Mouse (Mus musculus): ENCODE measurements around the gene Igfbp2. TPM values are rescaled to one million over a fixed set of nuclear protein-coding genes. Genes with fewer than 3 reads are reported as not detected.

Gene Igfbp2
- 1 to 10 TPM; 2.5 to 3.1 TPM for total RNA-seq (2021)
- long read RNA-seq, experiment 1, partial matches to known transcripts = 0 of 3 reads
- long read RNA-seq, experiment 1, other reads (novel, unspliced or antisense) = 1 of 3 reads
- long read RNA-seq, experiment 2, partial matches to known transcripts = 0 of 2 reads
- long read RNA-seq, experiment 2, other reads (novel, unspliced or antisense) = 0 of 2 reads

DNA sequence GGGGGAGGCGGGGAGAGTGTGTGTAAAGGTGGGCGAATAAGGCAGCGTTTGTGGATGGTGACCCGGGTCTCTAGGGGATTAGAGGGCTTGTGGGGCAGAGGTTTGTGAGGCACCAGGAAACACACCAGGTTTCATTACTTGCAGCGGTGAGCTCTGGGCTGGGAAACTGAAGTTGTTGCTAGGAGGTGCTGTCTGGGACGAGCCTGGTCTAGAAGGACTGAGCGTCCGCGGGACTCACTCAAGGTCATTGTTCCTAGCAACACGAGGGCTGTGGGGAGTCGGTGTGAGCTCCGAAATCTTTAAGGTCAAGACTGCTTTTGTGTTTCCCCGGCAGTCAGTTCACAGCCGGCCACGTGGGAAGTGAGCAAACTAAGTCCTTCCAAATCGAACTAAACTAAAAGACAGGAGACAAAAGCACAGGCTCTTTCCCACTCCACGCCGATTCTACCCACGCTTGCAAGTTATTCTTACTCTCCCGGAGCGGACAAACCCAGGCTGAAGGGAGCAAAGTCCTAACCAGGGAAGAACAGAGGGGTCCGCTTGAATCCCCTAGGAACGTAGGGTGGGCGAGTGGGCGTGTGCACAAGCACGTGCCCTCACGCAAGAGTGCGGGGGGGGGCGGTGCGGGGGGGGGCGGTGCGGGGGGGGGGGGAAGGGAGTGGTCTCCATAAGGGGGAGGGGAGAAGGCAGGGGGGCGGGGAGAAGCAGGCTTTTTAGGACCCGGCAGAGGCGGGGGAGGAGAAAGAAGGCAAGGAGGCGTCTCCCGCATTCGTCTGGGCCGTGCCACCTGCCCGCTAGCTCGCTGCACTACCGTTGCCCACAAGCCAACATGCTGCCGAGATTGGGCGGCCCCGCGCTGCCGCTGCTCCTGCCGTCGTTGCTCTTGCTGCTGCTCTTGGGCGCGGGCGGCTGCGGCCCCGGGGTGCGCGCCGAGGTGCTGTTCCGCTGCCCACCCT is at the start of gene Igfbp2:
Igfbp2 (plus strand) TSS at position 753 of the 956 bp plus-strand sequence.
- intact Hi-C loops (cut with DNase I; ENCODE audit: low total_unique reads) = no loop called here
- no peak for DNase-seq

DNA sequence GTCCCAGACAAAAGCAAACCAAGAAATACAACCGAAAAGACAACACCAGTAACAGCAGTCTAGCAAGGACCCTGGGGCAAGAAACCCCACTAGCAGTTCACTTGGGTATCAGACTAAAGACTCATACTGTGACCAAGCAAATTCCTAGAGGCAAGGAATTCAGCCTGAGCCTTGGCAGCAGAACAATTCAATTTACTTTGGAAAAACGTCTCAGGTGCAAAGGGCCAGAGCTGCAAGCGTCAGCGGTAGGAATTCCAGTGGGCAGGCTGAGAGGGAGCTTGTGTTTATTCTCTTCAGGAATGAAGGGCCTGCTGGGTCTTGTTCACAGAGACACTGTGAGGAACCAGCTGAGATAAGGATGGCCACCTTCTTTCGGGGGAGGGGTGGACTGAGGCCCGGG is 45.5 kb upstream of the Igfbp2 start:
- no peak for DNase-seq
- intact Hi-C loops (cut with DNase I; ENCODE audit: low total_unique reads) = no loop called here

DNA sequence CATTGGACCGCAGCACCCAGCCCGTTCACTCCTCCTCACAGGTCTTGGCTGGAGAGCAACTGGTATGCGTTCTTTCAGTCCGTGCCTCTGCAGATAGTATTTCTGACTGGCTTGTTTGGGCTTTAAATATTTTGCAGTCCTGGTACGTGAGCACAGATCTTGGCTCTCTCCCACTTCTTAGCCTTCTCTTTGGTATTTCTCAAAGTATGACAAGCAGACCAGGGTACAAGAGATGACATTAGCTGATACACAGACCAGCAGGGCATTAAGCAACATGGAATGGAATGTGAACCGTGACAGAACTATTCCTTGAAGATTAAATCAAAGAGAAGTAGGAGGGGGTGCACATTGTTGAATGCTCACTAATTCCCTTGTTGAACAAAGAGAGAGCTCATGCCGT is 43.6 kb upstream of the Igfbp2 start:
- DNase-seq = no peak
- intact Hi-C loops (cut with DNase I; ENCODE audit: low total_unique reads) = no loop called here

DNA sequence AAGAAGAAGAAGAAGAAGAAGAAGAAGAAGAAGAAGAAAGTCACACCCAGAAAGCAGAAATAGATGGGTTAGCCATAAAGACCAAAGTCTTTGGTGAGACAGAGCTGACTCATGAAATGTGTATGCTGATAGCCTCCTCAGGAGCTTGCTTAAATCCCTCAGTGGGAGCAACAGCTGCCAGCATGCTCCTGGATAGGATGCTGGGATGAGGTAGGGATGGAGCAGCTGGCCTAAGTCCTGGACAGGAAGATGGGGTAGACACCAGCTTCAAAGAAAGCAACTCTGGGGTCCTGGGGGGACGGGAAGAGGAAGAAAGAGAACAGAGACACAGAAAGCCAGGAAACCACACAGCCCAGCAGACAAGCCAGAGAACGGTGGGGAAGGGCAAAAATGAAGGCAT is 41.0 kb upstream of the Igfbp2 start:
- intact Hi-C loops (cut with DNase I; ENCODE audit: low total_unique reads) = no loop called here
- no peak for DNase-seq

DNA sequence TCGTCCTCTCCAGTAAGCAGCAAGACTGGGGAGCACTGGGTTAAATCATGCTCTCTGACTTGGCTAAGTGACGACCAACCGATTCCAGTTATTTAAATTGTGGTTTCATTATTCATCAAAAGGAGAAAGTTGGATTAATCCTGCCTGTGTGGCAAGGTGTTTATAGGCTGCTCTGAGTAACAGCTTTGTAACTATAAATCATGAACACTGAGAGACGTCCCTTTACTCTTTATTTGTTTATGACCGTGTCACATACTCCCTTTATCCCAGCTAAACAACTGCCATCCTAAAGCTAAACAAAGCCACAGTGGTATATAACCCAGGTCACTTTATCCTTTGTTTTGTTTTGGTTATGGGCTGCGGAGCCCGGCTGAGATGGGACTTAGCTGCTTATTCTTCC is 40.3 kb upstream of the Igfbp2 start:
- no peak for DNase-seq
- intact Hi-C loops (cut with DNase I; ENCODE audit: low total_unique reads) = no loop called here

DNA sequence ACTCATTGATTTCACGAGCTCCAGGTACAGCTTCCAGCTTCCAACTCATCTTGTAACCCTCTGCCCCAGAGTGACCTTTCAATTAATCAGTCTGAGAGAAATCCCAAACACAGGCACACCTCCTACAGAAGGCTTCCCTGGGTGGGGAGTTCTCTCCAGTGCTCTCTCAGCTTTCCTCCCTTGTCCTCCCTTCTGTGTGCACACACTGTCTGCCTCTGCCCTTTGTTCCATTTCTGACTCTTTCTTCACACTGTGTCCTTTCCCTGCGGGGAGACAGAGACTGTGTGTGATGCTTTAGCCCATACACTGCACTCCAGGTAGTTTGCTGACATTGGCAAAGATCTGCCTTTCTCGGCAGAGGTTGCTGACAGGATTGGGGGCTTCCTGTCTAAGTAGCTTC is 33.6 kb upstream of the Igfbp2 start:
- no peak for DNase-seq
- intact Hi-C loops (cut with DNase I; ENCODE audit: low total_unique reads) = no loop called here

DNA sequence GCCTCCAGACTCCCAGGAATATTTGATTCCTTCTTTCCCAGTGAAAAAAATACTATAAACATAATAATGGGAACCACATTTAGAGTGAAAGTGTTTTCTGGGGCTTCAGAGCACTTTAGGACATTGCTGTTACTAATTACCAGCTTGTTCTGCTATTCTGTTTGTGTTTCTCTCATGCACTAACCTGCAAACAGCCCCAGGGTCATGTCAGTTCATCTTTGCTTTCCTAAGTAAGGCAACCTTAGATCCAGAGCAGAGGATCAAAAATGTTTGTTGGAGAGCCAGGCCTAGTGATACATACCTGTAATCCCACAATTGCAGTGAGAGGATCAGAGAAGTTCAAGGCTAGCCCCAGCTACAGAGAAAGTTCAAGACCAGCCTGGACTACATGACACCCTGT is 32.6 kb upstream of the Igfbp2 start:
- DNase-seq = no peak
- intact Hi-C loops (cut with DNase I; ENCODE audit: low total_unique reads) = no loop called here

DNA sequence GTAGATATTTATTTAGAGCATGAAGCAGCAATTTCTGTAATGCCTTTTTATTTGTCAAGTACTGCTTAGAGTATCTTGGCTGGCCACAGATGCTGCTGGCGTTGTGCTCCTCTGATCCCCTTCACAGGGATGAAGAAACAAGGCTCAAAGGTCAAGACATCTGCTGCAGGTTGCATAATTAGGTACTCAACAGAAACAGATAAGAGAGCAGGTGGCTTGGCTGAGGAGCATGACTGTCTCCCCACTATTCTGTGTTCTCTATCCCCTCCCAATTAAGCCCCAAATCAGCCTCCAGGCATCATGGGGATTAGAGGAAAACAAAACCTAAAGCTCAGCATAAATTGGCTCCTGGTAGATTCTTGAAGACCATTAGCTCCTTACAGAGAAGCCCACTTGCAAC is 32.0 kb upstream of the Igfbp2 start:
- intact Hi-C loops (cut with DNase I; ENCODE audit: low total_unique reads) = no loop called here
- DNase-seq = no peak

DNA sequence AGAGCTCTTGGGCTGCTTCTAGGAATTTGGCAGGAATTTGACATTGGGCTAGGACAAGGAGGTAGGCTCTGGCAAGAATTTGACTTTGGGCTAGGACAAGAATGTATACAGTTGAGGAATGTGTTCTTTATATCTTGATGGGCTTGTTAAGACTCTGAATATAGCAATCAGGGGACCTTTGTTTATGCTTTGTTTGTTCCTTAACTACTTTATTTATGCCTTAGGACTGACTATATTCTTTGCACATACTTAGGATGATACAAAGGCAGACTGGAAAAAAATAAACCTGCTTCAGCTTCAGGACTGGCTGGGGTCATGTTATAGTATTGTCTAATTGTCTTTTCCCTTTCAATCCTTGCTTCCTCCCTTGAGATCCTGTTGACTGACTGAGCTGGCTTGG is 31.1 kb upstream of the Igfbp2 start:
- intact Hi-C loops (cut with DNase I; ENCODE audit: low total_unique reads) = no loop called here
- DNase-seq = no peak

DNA sequence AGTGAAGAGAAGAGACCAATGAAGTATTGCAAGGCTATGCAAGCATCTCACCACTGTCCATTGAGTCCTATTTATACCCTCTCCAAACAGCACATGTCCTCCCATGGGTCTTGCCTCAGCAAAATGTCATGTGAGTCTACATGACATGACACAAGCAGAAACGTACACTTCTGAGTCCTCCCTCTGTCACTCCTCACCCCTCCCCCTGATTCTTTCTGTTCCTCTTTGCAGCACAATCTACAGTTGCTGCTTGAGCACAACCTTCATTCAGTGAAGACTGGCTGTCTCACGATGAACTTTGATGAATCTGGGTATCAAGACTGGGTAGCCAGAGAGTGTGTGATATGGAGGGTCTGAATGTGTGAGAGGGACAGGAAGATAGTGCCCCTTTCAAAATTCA is 28.2 kb upstream of the Igfbp2 start:
- intact Hi-C loops (cut with DNase I; ENCODE audit: low total_unique reads) = no loop called here
- DNase-seq = no peak

DNA sequence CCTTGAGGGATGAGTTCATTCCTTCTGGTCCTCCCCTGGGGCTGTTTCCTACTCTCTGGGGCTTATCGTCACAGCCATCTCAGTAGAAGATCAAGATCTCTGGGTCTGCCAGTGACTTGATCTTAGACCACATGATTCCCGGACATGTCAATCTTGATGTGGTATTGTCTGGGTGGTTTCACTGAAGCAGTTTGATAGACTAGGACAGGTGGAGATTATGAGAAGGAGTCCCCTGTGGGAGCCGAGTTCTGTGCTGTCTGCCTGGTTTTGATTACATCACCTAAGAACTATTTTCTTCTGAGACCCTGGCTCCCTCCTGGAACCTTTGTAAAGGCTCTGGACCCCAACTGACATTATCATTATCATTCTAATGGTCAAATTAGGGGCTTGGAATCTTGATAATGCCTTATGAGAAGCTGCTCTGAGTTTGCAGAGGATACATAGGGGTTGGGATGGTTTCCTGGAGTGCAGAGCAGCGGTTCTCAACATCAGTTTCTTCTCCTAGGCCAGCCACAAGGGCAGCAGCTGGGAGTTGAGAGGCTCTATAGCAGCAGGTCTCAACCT is 27.1 kb upstream of the Igfbp2 start:
- intact Hi-C loops (cut with DNase I; ENCODE audit: low total_unique reads) = no loop called here

DNA sequence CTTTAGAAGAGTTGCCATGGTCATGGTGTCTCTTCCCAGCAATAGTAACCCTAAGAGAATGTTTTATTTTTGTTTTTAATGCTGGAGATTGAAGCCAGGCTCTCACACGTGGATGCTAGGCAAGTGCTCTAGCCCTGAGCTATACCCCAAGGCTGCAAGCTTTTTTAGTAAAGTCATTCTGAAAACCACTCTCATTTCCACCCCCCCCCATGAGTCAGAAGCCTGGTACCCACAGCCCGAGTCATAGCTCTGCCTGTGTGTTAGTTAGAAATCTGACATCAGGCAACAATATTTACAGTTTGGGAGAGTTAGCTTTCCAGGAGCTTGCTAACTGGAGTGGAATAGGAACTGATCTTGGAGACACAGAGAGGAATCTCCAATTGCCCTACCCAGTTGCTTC is 25.9 kb upstream of the Igfbp2 start:
- intact Hi-C loops (cut with DNase I; ENCODE audit: low total_unique reads) = no loop called here
- no peak for DNase-seq

More for the DNA sequence above, 27.1 kb upstream of the Igfbp2 start:
- no peak for DNase-seq

DNA sequence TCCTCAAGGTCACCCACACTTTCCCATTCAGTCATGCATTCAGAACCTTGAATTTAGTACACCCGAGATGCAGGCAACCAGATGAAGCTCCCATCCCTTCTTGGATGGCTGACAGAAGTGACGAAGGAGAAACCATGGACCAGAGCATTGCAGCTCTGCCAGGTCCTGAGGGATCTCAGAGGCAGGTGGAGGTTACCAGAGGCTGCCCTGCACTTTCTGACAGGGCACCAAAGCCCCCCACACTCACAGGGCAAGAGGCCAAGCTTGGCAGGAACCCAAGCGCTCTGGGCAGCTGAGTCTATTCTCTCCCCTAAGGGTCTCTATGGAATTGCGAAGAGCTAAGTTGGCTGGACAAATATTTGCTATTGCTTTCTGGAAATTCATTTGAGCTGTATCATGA is 20.3 kb upstream of the Igfbp2 start:
- intact Hi-C loops (cut with DNase I; ENCODE audit: low total_unique reads) = no loop called here
- no peak for DNase-seq

DNA sequence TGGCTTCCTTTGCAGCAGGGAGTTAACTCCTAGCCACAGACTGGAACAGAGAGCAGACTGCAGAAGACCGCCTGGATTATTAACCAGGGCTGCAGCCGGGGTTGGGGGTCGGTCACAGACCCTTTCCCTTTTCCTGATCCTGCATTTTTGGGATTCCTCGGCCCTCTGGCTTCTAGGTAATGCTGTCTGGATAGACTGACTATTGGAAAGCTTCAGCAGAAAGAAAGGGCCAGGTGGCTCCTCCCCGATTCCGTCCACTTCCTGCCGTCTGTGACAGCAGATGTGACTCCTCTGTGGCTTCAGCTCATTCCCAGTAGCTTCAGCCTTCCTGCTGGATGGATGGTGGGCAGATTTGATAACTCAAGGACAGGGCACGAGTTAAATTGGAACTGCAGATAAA is 19.3 kb upstream of the Igfbp2 start:
- intact Hi-C loops (cut with DNase I; ENCODE audit: low total_unique reads) = no loop called here
- no peak for DNase-seq

DNA sequence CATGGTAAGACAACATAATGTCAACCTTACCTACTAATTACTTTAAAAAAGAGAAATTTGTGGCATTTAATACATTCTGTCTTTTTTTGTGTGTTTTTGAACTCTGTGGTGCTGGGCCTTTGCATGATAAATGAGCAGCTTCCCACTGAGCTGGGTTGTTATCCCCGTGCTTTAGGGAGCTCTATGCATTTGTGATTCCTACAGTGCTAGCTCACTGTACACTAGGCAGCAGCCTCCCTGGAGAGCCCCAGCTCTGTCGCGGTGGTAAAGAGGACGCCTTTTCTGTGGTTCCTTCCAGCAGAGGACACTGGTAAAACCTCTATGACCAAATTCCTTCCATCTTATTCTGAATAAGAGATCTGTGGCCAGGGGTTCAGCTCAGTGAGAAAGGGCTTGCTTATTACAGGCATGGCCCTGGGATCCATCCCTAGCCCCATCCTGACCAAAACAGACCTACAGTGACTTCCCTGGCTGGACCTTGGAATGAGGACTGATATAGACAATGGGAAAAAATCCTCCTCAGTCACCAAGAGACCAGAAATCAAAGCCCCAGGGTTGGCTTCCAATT is 18.7 kb upstream of the Igfbp2 start:
- intact Hi-C loops (cut with DNase I; ENCODE audit: low total_unique reads) = no loop called here
- no peak for DNase-seq

DNA sequence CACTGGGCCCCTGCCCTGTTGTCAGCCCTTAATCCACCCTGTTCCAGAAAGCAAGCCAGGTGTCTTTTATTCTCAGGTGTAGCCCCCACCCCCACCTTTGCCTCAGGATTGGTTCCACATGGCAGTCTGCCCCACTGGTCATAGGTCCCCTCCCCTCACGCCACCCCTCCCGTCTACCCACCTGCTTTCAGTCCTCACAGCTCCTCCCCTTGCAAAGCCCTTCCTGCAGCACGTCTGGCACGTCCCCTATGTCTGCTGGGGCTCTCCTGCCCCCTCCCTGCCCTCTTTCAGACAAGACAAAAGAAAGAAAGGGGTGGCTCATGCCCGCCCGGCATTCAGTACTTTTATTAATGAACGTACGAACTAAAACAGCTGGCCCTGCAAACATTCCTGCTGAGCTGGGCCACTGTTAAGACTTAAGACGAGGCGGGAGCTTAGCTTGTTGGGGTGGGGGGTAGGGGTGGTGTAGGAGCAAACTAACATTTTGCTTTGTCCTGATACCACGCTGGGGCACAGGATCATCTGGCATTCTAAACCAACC is 18.2 kb upstream of the Igfbp2 start:
- no peak for DNase-seq
- intact Hi-C loops (cut with DNase I; ENCODE audit: low total_unique reads) = no loop called here

DNA sequence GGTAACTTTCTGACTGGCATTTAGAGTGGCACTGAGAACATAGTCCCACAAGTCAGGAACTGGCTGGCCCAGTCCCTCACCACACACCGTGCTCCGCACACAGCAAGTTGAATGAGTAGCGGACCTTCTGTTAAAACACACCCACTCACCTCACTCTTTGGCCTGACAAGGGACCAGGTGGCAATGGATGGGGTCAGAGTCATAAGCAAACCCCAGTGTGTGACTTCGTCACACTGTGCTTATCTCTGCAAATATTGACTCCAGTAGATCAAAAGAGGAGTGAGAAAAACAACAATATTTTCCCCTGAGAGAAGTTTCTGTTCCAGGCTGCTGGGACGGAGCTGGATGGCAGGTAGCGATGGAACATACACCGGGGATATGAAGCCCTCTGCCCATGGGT is 15.0 kb upstream of the Igfbp2 start:
- no peak for DNase-seq
- intact Hi-C loops (cut with DNase I; ENCODE audit: low total_unique reads) = no loop called here

DNA sequence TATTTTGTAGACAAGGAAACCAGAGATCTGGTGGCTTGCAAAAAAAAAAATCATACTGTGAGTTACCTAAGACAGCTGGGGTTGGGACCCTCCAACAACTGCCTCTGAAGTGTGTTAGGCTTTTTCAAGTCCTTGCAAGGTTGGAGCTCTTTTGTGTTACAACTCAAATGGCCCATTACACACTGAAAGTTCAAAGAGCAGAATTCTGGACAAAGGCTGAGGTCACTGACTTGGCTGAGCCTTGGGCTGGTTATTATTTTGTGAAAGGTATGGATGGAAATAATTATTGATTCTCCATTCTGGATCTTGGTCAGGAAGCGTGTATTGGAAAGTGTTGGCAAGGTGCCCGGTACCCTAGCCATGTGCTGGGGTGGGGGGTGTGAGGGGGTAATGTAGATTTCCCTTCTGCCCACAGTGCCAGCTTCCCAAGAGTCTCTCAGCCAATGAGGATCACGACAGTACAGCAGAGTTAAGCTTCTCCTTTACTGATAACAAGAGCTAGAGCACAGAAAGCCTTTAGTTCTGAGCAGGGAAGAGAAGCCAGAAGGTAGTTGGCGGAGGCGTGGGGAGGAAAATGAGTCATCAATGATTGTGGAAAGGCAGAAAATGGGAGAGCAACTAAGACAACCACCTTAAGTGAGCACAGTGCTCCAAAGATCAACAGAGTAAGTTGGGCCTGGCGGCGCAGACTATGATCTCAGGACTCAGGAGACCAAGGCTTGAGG is 14.2 kb upstream of the Igfbp2 start:
- intact Hi-C loops (cut with DNase I; ENCODE audit: low total_unique reads) = no loop called here
- no peak for DNase-seq

DNA sequence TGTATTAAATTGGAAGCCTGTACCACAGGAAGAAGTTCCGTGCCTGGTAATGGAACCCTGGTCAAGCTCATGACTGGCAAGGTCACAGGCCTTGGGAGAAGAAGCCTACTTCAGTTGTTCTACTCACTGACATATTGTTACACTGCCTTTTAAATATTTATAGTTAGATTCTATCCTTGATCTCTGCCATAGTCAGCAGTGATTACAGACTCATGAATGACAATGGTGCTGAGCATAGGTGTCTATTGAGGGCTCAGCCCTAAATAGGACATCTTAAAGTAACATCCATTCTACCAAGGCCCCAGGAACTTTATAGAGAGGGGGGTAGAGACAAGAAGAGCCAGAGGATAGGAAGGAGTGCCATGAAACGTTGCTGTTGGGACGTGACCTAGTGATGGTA is 13.2 kb upstream of the Igfbp2 start:
- intact Hi-C loops (cut with DNase I; ENCODE audit: low total_unique reads) = no loop called here

More for the DNA sequence above, 13.2 kb upstream of the Igfbp2 start:
- DNase-seq = no peak

Measured in gastrocnemius, postnatal 14 days (tissue).